Mouse (Mus musculus) lung, embryonic 16.5 days (tissue): ENCODE measurements at regions not wholly inside any gene's neighbourhood (a gene's known extent, or its start where the extent isn't known, plus 50 kb on each side); places are given as distances from the start of the nearest gene placed in this dataset.
A peak's percentile ranks its signal among the peaks of the same experiment; 100 is the strongest.

Source experiments
- ATAC-seq: fragments of 200-750 bp; cut with Nextera tagmentation; 2 replicates; pipeline ENCODE4 v1.8.0; 2017; ENCODE audit warnings: low read depth, mild to moderate bottlenecking, moderate library complexity
- H3K27ac ChIP-seq: fragments of 300-500 bp; sonication (generic); 2 replicates; pipeline ENCODE4 v1.5.1; 2014; ENCODE audit warnings: mild to moderate bottlenecking, control low read depth, low read length
- H3K27me3 ChIP-seq: fragments of 300-500 bp; sonication (generic); 2 replicates; pipeline ENCODE4 v1.6.1; 2014; ENCODE audit warnings: low read depth, low read length, mixed read lengths; ENCODE audit not compliant: control insufficient read depth, insufficient read depth
- H3K36me3 ChIP-seq: fragments of 300-500 bp; sonication (generic); 2 replicates; pipeline ENCODE4 v1.6.1; 2014; ENCODE audit warnings: low read length; ENCODE audit not compliant: control insufficient read depth, insufficient read depth
- H3K4me1 ChIP-seq: fragments of 300-500 bp; sonication (generic); replicated peaks from 2 replicates; pipeline ENCODE4 v1.6.1; 2014; ENCODE audit warnings: low read length, mixed read lengths; ENCODE audit not compliant: control insufficient read depth, insufficient read depth
- H3K4me2 ChIP-seq: fragments of 300-500 bp; sonication (generic); 2 replicates; pipeline ENCODE4 v1.6.1; 2014; ENCODE audit warnings: low read depth, low read length, control low read depth
- H3K4me3 ChIP-seq: fragments of 300-500 bp; sonication (generic); 2 replicates; pipeline ENCODE4 v1.5.1; 2014; ENCODE audit warnings: mild to moderate bottlenecking, low read length, control low read depth
- H3K9ac ChIP-seq: fragments of 300-500 bp; sonication (generic); 2 replicates; pipeline ENCODE4 v1.6.1; 2014; ENCODE audit warnings: low read length, control low read depth
- H3K9me3 ChIP-seq: fragments of 300-500 bp; sonication (generic); 2 replicates; pipeline ENCODE4 v1.6.1; 2016; ENCODE audit warnings: low read length; ENCODE audit not compliant: control insufficient read depth
- WGBS: fragments of 180-500 bp; shearing (Covaris S2); extraction: QIAGEN DNeasy Blood & Tissue Kit; methylation state at CpG from one replicate; pipeline ENCODE4 v1.1.7; 2014; 5-methylcytosine and 5-hydroxymethylcytosine counted together

DNA sequence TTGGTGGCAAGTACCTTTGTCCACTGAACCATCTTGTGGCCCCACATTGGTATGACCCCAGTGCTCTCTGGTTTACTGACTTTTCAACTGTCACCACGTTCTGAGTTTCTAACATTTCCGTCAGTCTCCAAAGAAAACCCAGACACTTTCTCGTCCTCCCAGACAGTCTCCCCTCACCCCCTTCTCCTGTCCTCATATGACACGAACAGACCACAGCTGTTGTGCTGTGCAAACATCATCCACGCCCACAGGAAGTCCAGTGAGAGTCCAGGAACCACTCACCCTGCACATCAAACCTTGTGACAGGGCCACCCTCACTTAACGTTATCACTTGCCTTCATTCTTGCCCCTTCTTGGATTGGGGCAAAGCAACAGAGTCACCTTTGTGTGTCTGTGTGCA lies 51.4 kb upstream of the Kcng1 start:
- Histone ChIP-seq H3K9me3 (no peaks in the 10 kb centered on the region), H3K36me3 (no peaks in the 10 kb centered on the region), H3K4me1 (peaks cover 20% of the 10 kb centered on the region), H3K27me3 (no peaks in the 10 kb centered on the region; the same call in 1 of the 2 replicates), H3K27ac (0 out of 2 replicates have a peak overlapping the region, but pooled peaks have one; percentile 38), H3K4me2 (no peak overlapping the region), H3K9ac (no peak overlapping the region), H3K4me3 (no peak overlapping the region)
- ATAC-seq = peak; percentile 84
- 16% methylated on average over 6 of the region's 6 CpGs for WGBS
